Mouse (Mus musculus): ENCODE results near the gene Cd69. TPM values are rescaled to one million over a fixed set of nuclear protein-coding genes. Genes with fewer than 3 reads are reported as not detected.

Gene Cd69
- total and polyA plus RNA-seq, 3 experiments: not detected

DNA sequence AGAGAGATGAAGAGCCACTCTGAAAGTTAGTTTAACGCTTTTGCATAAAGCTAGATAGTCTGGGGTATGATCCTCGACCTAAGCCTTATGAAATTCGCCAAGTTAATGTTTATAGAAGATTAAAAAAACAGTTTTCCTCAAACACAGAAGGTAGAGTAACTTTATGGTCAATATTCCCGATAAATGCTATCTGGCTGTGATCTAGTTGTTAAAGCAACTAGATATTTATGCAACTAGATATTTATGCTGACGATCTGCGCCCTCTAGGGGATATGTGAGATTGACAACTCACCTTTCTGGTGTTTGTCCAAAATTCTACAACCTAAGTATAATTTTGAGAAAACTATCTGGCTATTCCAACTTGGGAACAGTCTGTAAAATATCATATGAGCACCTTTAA lies 33.3 kb downstream of the Cd69 start (continued):
- TF ChIP-seq ZMIZ1 (IDR thresholded peaks at IDR 0.05; ENCODE audit: low read depth, low read length) (no peak), ZC3H11A (IDR thresholded peaks at IDR 0.05; ENCODE audit: low read depth, low read length) (peak; percentile 90), HCFC1 (IDR thresholded peaks at IDR 0.05; ENCODE audit: low read depth, low read length) (no peak), USF2 (IDR thresholded peaks at IDR 0.05; ENCODE audit: borderline replicate concordance in 1 of 2, insufficient read depth in 1 of 2, low read depth in 1 of 2, low read length in 2 of 2) (no peak), ZKSCAN1 (IDR thresholded peaks at IDR 0.05; ENCODE audit: low read depth, low read length) (no peak), TAL1 (IDR thresholded peaks at IDR 0.05; ENCODE audit: low read length) (no peak), CHD1 (IDR thresholded peaks at IDR 0.05; ENCODE audit: low read depth, low read length) (no peak)

DNA sequence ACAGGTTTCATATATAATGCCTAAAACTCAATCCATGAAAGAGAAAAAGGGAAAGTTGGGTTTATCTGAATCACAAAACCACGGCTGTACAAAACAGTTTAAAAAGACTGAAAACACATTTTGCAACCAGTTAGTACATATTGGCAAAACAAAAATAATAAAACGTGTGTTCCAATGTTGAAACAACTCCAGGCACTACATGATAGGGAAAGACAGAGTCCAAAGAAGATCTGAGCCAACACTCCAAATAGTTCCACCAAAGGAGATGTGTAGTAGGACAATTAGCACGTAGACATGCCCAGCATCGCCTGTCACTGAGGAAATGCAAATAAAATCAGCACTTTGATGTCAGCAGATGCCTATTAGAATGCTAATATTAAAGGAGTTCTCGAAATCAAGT lies 33.8 kb downstream of the Cd69 start:
- H3K9me3 ChIP-seq (replicated peaks; ENCODE audit: insufficient read depth, low read length): no peaks in the 10 kb centered on the region
- TF ChIP-seq ZKSCAN1 (IDR thresholded peaks at IDR 0.05; ENCODE audit: low read depth, low read length) (no peak), RAD21 (IDR thresholded peaks at IDR 0.05; ENCODE audit: low read depth, low read length) (no peak), ETS1 (IDR thresholded peaks at IDR 0.05; ENCODE audit: low read depth, low read length) (no peak), E2F4 (IDR thresholded peaks at IDR 0.05; ENCODE audit: borderline replicate concordance, low read depth, low read length) (no peak), NRF1 (IDR thresholded peaks at IDR 0.05; ENCODE audit: insufficient read depth, low read depth, low read length, poor library complexity, severe bottlenecking) (no peak), MYC (IDR thresholded peaks at IDR 0.05; ENCODE audit: low read depth, low read length) (no peak), GABPA (IDR thresholded peaks at IDR 0.05; ENCODE audit: low read depth, low read length) (no peak), TCF12 (IDR thresholded peaks at IDR 0.05; ENCODE audit: low read depth, low read length) (no peak)
- no peaks in the 10 kb centered on the region for H3K27me3 ChIP-seq (ENCODE audit: control insufficient read depth in 1 of 2, insufficient read depth in 2 of 2, low read length in 2 of 2)

DNA sequence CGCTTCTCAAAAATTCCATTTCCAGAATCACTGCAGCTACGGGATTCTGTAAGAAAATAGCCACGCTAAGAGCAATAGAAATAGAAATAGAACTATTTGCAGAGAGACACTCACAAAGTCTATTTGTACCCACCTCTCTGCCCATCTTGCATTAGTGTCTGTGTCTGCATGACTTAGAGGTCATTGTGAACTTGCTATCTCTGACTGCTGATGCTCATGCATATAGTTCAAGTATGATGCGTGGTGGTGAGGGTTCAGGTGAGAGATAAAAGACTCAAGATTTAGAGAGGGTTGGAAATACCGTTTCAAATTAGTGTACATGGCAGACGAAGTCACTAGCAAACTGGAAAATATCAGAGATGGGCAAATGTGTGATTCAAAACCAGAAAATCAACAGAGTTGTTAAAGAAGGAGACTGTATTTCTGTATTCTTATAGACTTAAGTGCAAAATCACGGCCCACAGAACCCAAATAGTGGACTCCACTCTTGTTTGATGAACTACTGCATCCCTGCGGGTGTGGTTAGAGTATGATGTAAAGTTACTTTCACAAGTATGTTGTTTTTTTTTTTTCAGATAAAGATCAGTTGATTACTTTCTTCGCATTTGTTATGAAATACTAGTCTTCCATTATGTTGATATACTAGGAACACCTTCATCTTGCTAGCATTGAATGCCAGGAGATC lies 35.5 kb downstream of the Cd69 start:
- Histone ChIP-seq H3K27ac (ENCODE audit: control insufficient read depth, low read depth, low read length) (no peak overlapping the region), H3K4me3 (ENCODE audit: control insufficient read depth in 1 of 2, insufficient read depth in 1 of 2, low read depth in 2 of 2, low read length in 2 of 2) (no peak overlapping the region)

More for the DNA sequence above, 33.8 kb downstream of the Cd69 start:
- peaks cover 0 to 5% of the 10 kb centered on the region in 2 experiments; a peak in 3 of 4 replicates for H3K4me1 ChIP-seq (ENCODE audit: control insufficient read depth in 1 of 2, insufficient read depth in 2 of 2, low read length in 2 of 2)
- H3K4me3 ChIP-seq (ENCODE audit: control insufficient read depth in 1 of 2, insufficient read depth in 1 of 2, low read depth in 2 of 2, low read length in 2 of 2): no peak overlapping the region
- H3K9ac ChIP-seq (ENCODE audit: control insufficient read depth, low read depth, low read length, poor library complexity, severe bottlenecking): no peak overlapping the region
- H3K79me2 ChIP-seq (ENCODE audit: control insufficient read depth, insufficient read depth, low read length, poor library complexity): peaks cover 2% of the 10 kb centered on the region
- H3K36me3 ChIP-seq (ENCODE audit: control insufficient read depth in 1 of 2, insufficient read depth in 2 of 2, low read length in 2 of 2): peaks cover 0 to 8% of the 10 kb centered on the region in 2 experiments; a peak in 2 of 4 replicates
- H3K27ac ChIP-seq (ENCODE audit: control insufficient read depth, low read depth, low read length): no peak overlapping the region
- DNase-seq (ENCODE audit: low read depth, low spot score): no peak

More for the DNA sequence above, 35.5 kb downstream of the Cd69 start:
- Histone ChIP-seq H3K9ac (ENCODE audit: control insufficient read depth, low read depth, low read length, poor library complexity, severe bottlenecking) (no peak overlapping the region), H3K79me2 (ENCODE audit: control insufficient read depth, insufficient read depth, low read length, poor library complexity) (peaks cover 5% of the 10 kb centered on the region), H3K4me1 (ENCODE audit: control insufficient read depth in 1 of 2, insufficient read depth in 2 of 2, low read length in 2 of 2) (peaks cover 6 to 19% of the 10 kb centered on the region in 2 experiments), H3K36me3 (ENCODE audit: control insufficient read depth in 1 of 2, insufficient read depth in 2 of 2, low read length in 2 of 2) (peaks cover 0 to 21% of the 10 kb centered on the region in 2 experiments; a peak in 2 of 4 replicates), H3K9me3 (replicated peaks; ENCODE audit: insufficient read depth, low read length) (no peaks in the 10 kb centered on the region), H3K27me3 (ENCODE audit: control insufficient read depth in 1 of 2, insufficient read depth in 2 of 2, low read length in 2 of 2) (no peaks in the 10 kb centered on the region)
- TF ChIP-seq POLR2AphosphoS5 (IDR thresholded peaks at IDR 0.05; ENCODE audit: borderline replicate concordance, low read depth, low read length) (no peak), MEF2A (IDR thresholded peaks at IDR 0.05; ENCODE audit: extremely low read depth, insufficient replicate concordance, low read depth, low read length, poor library complexity, severe bottlenecking) (no peak)
- no peak for DNase-seq (ENCODE audit: low read depth, low spot score)
